Mouse (Mus musculus): ENCODE data around the gene Cpt1a. TPM values are rescaled to one million over a fixed set of nuclear protein-coding genes. Genes with fewer than 3 reads are reported as not detected.

Gene Cpt1a
- polyA plus RNA-seq, 1 experiment from 2014 or later, result 23.8 TPM

DNA sequence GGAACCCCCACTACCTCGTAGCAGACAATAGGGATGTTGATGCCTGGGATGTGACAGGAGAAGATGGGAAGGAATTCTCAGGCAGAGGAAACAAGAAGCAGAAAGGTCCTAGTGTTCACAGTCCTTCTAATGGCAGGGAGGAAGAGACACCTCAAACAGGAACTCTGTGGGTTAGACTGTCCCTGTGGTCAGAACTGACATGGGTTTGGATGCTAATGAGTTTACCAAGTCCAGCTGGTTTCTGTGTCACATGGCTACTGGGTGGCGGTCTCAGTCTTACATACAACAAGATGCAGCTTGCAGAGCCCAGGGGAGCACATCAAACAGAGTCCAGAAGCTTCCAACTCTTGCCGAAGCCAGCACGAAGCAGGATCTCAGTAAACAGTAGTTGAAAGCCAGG is 18.1 kb upstream of the Cpt1a start:
- Histone ChIP-seq H3K4me1 (0 out of 2 replicates have a peak, but pooled peaks cover 3% of the 10 kb centered on the region), H3K9me3 (no peaks in the 10 kb centered on the region), H3K27ac (replicated peaks) (no peak overlapping the region), H3K4me3 (no peak overlapping the region), H3K36me3 (no peaks in the 10 kb centered on the region), H3K9ac (no peak overlapping the region), H3K4me2 (no peak overlapping the region), H3K27me3 (replicated peaks) (peaks cover 19% of the 10 kb centered on the region)
- 65% methylated on average over 4 of the region's 4 CpGs for WGBS
- no peak for ATAC-seq (ENCODE audit: extremely low read depth, insufficient number of reproducible peaks, low FRiP score, low TSS enrichment)

DNA sequence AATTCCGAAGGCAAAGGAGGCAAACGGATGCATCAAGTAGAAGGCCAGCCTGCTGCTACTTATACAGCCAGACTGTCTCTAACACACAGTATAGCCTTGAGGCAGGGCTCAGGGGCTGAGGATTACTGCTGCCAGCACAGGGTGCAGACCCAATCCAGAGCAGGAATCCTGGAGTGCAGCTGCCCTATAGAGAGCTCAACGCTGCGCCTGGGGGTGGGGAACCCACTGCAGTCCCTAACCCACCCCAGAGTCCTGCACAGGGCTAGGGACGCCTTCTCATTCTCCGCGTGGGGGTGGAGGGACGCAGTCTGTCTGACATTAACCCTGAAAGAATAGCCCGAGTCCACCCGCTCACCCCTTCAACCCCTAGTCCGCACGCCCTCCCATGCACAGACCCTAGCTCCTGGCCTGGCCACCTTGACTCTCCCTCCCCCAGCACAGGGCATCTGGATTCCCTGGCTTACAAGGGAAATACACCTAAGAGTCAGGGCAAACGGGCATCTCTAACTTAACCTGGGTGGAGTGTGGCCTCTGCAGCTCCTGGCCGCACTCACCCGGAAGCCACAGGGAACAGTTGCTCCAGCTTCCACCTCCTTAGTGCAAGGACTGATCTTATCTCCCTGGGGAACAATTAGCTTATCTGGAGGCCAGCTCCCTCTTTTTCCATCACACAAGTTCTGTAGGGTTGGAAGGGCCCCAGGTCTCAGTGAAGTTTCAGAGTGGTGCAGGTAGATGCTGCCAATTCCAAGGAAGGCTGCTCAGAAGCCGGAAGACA is 14.8 kb upstream of the Cpt1a start:
- 42% methylated on average over 16 of the region's 16 CpGs for WGBS
- peaks cover 27% of the 10 kb centered on the region for H3K27me3 ChIP-seq (replicated peaks)
- ATAC-seq (ENCODE audit: extremely low read depth, insufficient number of reproducible peaks, low FRiP score, low TSS enrichment), result no peak
- no peak overlapping the region for H3K4me3 ChIP-seq
- H3K9ac ChIP-seq, result no peak overlapping the region
- H3K27ac ChIP-seq (replicated peaks), result no peak overlapping the region
- H3K36me3 ChIP-seq, result no peaks in the 10 kb centered on the region
- H3K4me2 ChIP-seq, result no peak overlapping the region
- H3K9me3 ChIP-seq, result no peaks in the 10 kb centered on the region; the same call in 1 of the 2 replicates
- H3K4me1 ChIP-seq, result 0 out of 2 replicates have a peak, but pooled peaks cover 3% of the 10 kb centered on the region

DNA sequence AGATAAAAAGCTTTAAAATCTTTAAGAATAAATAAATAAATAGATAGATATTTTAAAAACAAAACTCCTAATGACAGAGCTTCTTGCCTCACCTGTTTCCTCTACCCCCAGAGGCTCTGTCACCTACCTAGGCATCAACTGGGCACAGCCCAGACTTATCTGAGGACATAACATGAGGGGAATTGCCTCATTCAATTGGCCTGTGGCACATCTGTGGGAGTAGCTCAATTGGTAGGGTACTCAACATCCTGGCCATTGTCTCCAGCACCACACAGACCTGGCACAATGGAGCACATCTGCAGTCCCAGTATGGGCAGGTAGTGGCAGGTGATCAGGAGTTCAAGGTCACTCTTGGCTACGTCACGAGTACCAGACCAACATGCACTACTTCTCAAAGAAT is 2.8 kb upstream of the Cpt1a start:
- Histone ChIP-seq H3K9ac (no peak overlapping the region), H3K4me2 (no peak overlapping the region), H3K4me1 (peaks cover 20% of the 10 kb centered on the region), H3K4me3 (no peak overlapping the region), H3K27ac (replicated peaks) (no peak overlapping the region), H3K9me3 (no peaks in the 10 kb centered on the region), H3K36me3 (no peaks in the 10 kb centered on the region), H3K27me3 (replicated peaks) (no peaks in the 10 kb centered on the region)
- ATAC-seq (ENCODE audit: extremely low read depth, insufficient number of reproducible peaks, low FRiP score, low TSS enrichment), result no peak
- 75% methylated on average over 2 of the region's 2 CpGs for WGBS

DNA sequence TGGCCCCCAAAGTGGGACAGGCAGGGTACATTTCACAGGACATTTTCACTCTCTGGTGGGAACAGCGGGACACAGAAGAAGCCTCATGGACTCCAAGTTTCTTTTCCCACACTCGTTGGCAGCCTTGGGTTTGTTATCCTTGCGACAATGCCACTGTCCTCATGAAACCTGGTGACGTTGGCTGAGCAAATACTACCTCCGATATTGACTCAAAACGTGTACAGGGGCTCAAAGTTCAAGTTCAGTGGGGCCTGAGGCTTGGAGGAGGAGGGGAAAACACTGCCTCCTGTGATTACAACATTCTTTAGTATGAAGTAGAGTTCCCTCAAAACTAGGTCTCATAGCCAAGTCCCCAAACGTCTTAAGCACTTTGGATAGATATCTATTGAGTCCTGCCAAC is 2.0 kb upstream of the Cpt1a start:
- WGBS, result 63% methylated on average over 7 of the region's 7 CpGs
- Histone ChIP-seq H3K36me3 (no peaks in the 10 kb centered on the region), H3K27me3 (replicated peaks) (no peaks in the 10 kb centered on the region), H3K4me1 (peaks cover 27% of the 10 kb centered on the region), H3K9me3 (no peaks in the 10 kb centered on the region), H3K4me2 (no peak overlapping the region), H3K4me3 (no peak overlapping the region), H3K27ac (replicated peaks) (no peak overlapping the region), H3K9ac (no peak overlapping the region)
- no peak for ATAC-seq (ENCODE audit: extremely low read depth, insufficient number of reproducible peaks, low FRiP score, low TSS enrichment)

DNA sequence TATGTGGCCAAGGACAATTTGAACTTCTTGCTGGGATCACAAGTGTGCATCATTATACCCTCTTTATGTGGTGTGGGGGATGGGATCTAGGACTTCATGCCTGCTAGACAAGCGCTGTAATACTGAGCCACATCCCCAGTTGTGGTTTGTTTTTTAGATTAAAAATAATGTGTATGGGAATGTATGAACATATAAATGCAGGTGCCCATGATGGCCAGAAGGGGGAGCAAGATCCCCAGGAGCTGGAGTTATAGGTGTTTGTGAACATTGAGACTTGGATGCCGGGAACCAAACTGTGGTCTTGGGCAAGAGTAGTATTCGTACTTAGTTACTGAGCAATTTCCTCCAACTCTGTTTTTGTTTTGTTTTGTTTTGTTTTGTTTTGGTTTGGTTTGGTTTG is 1.3 kb upstream of the Cpt1a start:
- Histone ChIP-seq H3K4me2 (no peak overlapping the region), H3K9ac (no peak overlapping the region), H3K9me3 (no peaks in the 10 kb centered on the region), H3K4me1 (peaks cover 28% of the 10 kb centered on the region), H3K27ac (replicated peaks) (no peak overlapping the region), H3K4me3 (no peak overlapping the region), H3K36me3 (no peaks in the 10 kb centered on the region), H3K27me3 (replicated peaks) (no peaks in the 10 kb centered on the region)
- WGBS, result 80% methylated on average over 3 of the region's 3 CpGs
- ATAC-seq (ENCODE audit: extremely low read depth, insufficient number of reproducible peaks, low FRiP score, low TSS enrichment), result no peak

DNA sequence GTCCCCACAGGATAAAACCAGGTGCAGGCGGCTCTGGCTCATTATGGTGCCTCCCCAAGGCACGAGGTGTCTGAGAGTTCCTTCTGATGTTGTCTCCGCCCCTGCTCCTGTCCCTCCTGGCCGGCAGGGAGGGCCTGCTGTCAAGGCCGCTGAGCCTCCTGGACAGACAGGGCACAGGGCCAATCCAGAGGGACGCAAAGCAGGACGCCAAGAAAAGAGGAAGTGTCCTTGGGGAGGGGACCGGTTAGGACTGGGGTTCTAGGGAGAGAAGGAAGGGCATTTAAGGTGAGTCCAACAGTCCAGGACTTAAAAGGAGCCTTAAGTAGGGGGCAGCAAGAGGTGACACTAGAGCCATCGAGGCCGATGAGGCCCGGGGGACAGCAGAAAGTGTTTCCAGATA is 517 bp upstream of the Cpt1a start:
- peaks cover 37% of the 10 kb centered on the region for H3K4me1 ChIP-seq
- no peaks in the 10 kb centered on the region for H3K27me3 ChIP-seq (replicated peaks)
- no peaks in the 10 kb centered on the region for H3K9me3 ChIP-seq
- H3K4me2 ChIP-seq, result peak overlapping the region; percentile 98
- peak overlapping the region; percentile 78 for H3K4me3 ChIP-seq
- H3K27ac ChIP-seq (replicated peaks), result peak overlapping the region; percentile 96
- ATAC-seq (ENCODE audit: extremely low read depth, insufficient number of reproducible peaks, low FRiP score, low TSS enrichment), result 0 out of 2 replicates have a peak, but pooled peaks have one; percentile 2
- 2% methylated on average over 11 of the region's 11 CpGs for WGBS
- H3K9ac ChIP-seq, result peak overlapping the region; percentile 90
- no peaks in the 10 kb centered on the region for H3K36me3 ChIP-seq

DNA sequence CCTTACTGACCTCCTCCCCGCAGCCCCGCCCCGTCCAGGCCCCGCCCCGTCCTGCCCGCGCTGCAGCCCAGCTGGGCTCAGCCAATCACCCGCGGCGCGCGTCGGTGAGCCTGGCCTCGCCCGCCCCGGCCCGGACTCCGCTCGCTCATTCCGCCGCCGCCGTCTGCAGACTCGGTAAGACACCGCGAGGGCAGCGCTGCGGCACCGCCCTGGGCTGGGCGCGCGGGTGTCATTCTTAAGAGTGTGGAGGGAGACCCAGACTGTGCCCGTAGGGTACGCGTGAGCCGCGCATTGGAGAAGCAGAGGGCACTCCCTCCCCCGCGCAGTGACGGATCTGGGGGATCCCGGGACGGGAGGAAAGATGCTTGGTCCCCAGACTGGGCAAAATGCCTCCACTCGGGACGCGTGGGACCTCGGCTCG is 1.1 kb downstream of the Cpt1a start:
- Histone ChIP-seq H3K4me1 (peaks cover 39% of the 10 kb centered on the region), H3K27me3 (replicated peaks) (no peaks in the 10 kb centered on the region), H3K4me2 (peak overlapping the region; percentile 98), H3K4me3 (peak overlapping the region; percentile 78), H3K36me3 (no peaks in the 10 kb centered on the region), H3K27ac (replicated peaks) (peak overlapping the region; percentile 96), H3K9ac (peak overlapping the region; percentile 90), H3K9me3 (no peaks in the 10 kb centered on the region)
- ATAC-seq (ENCODE audit: extremely low read depth, insufficient number of reproducible peaks, low FRiP score, low TSS enrichment), result peak; percentile 81
- WGBS, result under 1% methylated on average over 47 of the region's 47 CpGs

DNA sequence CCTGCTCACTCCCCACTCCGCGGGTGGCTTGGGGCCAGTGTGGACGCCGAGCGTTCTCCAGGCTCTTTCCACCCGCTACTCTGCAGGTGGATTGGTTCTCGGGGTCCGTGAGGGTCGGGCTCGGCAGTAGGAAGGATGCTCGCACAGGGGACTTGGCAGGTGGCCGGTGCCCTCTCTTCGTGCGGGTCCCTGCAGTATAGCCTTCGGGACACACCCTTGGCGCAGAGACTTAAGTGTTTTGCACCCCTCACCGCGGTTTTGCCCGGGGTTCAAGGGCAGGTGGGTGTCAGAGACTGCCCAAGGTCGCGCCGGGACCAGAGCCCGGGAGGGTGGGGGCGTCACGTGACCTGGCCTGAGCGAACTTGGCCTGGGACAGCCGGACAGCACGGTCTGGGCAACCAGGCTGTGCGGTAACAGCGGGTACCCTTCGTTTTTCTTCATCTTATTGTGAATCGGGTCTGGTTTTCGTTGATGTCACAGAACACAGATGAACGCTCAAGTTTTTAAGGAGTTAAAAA is 1.7 kb downstream of the Cpt1a start:
- Histone ChIP-seq H3K36me3 (no peaks in the 10 kb centered on the region), H3K27me3 (replicated peaks) (no peaks in the 10 kb centered on the region), H3K4me2 (peak overlapping the region; percentile 98), H3K9me3 (no peaks in the 10 kb centered on the region), H3K4me3 (peak overlapping the region; percentile 78), H3K27ac (replicated peaks) (peak overlapping the region; percentile 96), H3K9ac (peak overlapping the region; percentile 90), H3K4me1 (peaks cover 39% of the 10 kb centered on the region)
- WGBS, result under 1% methylated on average over 34 of the region's 34 CpGs
- ATAC-seq (ENCODE audit: extremely low read depth, insufficient number of reproducible peaks, low FRiP score, low TSS enrichment), result peak; percentile 46

DNA sequence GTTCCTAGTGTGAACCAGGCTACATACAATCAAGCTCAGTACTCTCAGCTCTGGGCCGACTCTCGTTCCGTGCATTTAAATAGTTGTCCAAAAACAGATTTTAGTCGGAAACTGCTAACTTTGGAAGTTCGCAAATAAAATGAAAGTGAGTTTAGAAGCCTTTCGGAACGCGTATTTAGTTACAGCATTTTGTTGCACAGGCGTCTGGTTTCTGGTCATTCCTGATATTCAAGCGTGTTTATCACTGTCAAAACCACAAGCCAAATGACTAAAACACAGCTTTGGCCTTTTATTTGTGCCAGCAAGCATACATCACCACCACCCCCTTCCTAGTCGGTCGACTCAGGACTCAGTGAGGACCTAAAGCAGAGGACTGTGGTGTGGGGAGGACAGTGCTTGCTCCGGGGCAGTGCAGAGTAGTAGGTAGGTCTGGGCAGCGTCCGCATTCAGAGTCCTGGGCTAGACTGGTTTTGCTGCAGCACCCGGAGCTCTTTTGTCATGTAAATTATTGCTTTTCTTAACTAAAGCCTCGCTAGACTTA is 2.2 kb downstream of the Cpt1a start:
- Histone ChIP-seq H3K9me3 (no peaks in the 10 kb centered on the region), H3K36me3 (no peaks in the 10 kb centered on the region), H3K27ac (replicated peaks) (peak overlapping the region; percentile 96), H3K27me3 (replicated peaks) (no peaks in the 10 kb centered on the region), H3K4me1 (peaks cover 40% of the 10 kb centered on the region), H3K4me3 (peak overlapping the region; percentile 78), H3K9ac (peak overlapping the region; percentile 90), H3K4me2 (peak overlapping the region; percentile 98)
- no peak for ATAC-seq (ENCODE audit: extremely low read depth, insufficient number of reproducible peaks, low FRiP score, low TSS enrichment)
- WGBS, result 4% methylated on average over 17 of the region's 17 CpGs

DNA sequence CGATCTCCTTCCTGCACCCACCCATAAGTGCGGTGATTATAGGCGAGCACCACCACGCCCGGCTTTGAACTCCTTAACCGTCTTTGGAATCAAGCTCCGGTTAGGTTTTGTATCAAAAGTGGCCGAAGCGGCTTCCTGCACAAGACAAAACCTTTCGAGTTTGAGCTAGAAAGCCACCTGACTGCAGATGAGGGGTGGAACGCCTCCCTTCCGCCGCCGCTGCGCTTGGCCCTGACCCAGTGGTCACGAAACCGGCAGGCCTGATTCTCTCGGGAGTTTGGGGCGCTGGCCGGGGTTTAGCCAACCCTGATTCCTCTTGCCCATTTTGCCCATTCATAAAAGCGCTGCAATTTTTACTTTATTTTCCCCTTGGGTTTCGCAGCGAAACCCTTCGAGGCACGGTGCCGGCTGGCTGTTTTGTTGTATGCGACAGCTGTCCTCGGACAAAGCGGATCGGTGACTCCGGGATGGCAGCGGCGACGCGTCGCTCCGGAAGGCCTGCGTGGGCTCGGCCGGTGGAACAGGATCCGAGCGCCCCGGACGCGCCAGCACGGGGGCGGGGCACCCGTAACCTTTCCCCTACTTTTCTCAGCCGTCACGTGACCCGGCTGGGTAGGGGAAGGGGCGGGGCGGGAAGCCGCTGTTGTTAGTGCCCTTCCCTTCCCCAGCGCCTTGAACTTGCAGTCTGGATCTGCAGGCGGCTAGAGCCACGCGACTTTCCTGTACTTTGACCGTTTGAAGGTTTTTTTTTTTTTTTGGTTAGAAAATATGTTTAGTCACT is 3.0 kb downstream of the Cpt1a start:
- no peaks in the 10 kb centered on the region for H3K36me3 ChIP-seq
- WGBS, result under 1% methylated on average over 59 of the region's 59 CpGs

DNA sequence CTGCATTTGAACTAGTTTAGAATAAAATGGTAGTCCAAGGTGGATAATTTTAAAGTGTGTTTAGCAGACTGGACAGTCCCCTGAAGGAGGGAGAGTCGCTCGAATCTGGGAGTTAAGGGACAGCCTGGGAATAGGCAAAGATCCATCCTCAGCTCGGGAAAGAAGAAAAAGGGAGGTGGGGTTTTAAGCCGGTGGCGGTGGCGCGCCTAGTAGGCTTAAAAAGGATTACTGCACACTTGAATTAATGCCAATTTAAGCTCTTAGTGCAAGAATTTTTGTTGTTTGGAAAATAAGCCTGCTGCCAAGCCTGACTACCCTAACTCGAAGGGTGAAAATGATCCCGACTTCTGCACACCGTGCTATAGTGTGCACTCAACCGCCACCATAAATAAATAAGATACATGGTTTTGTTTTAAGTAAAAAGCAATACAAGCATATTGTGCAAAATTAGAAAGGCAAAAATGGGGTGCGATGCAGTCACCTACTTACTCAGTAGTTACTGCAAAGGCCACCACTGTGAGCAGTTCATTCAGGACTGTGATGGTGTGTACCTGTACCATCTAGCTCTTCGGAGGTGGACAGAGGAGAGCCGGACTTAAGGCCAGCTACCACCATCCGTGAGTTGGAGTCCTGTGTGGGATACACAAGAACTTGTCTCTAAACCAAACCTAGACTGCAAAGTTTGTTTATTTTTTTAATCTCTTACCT is 3.8 kb downstream of the Cpt1a start:
- Histone ChIP-seq H3K4me1 (peaks cover 55% of the 10 kb centered on the region), H3K9me3 (no peaks in the 10 kb centered on the region), H3K4me3 (peak overlapping the region; percentile 78), H3K27me3 (replicated peaks) (no peaks in the 10 kb centered on the region), H3K9ac (peak overlapping the region; percentile 77), H3K36me3 (no peaks in the 10 kb centered on the region), H3K4me2 (peak overlapping the region; percentile 98), H3K27ac (replicated peaks) (peak overlapping the region; percentile 96)
- 39% methylated on average over 15 of the region's 15 CpGs for WGBS
- ATAC-seq (ENCODE audit: extremely low read depth, insufficient number of reproducible peaks, low FRiP score, low TSS enrichment), result no peak

More for the DNA sequence above, 3.0 kb downstream of the Cpt1a start:
- Histone ChIP-seq H3K9ac (peak overlapping the region; percentile 90), H3K27ac (replicated peaks) (peak overlapping the region; percentile 96), H3K4me3 (peak overlapping the region; percentile 78), H3K9me3 (no peaks in the 10 kb centered on the region), H3K4me2 (peak overlapping the region; percentile 98), H3K4me1 (peaks cover 48% of the 10 kb centered on the region), H3K27me3 (replicated peaks) (no peaks in the 10 kb centered on the region)
- peak; percentile 64 for ATAC-seq (ENCODE audit: extremely low read depth, insufficient number of reproducible peaks, low FRiP score, low TSS enrichment)

Data from heart, embryonic 13.5 days (tissue).